Mouse (Mus musculus): ENCODE results near the gene Nup205.

DNA sequence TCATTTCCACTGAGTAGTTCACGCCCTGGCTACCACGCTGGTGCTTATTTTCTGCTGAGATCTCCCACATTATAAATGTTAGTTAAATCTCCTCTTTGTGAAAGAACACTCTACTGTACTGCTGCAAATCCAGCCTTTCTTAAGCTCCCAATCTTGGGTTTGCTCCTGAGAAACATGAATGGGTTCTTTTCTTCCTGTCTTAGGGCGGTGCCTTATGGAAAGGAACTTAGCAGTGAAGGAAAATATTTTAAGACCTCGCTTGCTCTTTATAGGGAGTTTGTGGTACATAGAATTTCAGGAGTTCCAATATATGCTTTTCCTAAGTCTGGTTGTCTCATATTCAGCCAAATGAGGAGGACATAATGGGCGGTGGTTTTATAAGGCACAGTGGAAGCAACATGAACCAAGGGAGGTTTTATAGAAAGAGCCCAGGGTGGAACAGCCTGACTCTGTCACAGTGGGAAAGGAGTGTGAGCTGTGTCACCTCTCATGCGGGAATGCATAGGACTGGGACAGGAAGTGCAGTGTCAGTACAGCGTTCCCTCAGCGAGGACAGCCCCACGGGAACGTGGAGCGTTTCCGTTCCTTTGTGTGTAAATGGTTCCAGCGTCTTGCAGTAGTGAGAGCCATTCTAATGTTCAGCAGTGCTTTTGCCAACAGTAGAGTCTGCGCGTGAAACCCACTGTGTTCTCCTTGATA is 88.5 kb downstream of the Nup205 start:
- TF ChIP-seq TAL1 (conservative IDR thresholded peaks at IDR 0.05; ENCODE audit: low read depth, low read length): no peak
- no peak for TF ChIP-seq CTCF (IDR thresholded peaks at IDR 0.05; ENCODE audit: low read depth, low read length)
- no peak for TF ChIP-seq GATA2 (IDR thresholded peaks at IDR 0.05; ENCODE audit: borderline replicate concordance, low read depth, low read length)
- TF ChIP-seq GATA1 (IDR thresholded peaks at IDR 0.05; ENCODE audit: borderline replicate concordance, low read length): no peak
- no peak for TF ChIP-seq POLR2AphosphoS5 (IDR thresholded peaks at IDR 0.05; ENCODE audit: insufficient replicate concordance, low read depth, low read length)
